Mouse (Mus musculus): Measurements from ENCODE around the gene Tpgs1. TPM values are rescaled to one million over a fixed set of nuclear protein-coding genes. Genes with fewer than 3 reads are reported as not detected.

The Tpgs1 gene
- polyA plus RNA-seq, 2 experiments from 2014 or later, result 16.6 to 19.5 TPM

DNA sequence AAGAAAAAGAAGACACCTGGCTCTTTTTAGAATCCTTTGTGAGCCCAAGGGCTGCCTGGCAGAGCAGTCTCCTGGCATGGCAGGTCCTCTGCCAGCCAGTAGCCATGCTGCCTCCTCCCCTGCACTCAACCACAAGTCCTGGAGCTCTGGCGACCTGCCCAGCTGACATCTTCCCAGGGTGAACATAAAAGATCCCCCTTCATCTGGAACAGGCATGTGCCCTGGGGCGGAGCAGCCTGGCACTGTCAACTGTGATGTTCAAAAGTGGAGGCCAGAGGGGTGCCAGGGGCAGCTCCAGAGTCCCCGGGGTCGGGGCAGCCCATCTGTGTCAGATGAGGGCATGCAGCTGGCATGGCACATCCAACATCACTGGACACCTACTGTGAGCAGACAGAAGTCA lies 45.8 kb downstream of the Tpgs1 start:
- ATAC-seq, result no peak

DNA sequence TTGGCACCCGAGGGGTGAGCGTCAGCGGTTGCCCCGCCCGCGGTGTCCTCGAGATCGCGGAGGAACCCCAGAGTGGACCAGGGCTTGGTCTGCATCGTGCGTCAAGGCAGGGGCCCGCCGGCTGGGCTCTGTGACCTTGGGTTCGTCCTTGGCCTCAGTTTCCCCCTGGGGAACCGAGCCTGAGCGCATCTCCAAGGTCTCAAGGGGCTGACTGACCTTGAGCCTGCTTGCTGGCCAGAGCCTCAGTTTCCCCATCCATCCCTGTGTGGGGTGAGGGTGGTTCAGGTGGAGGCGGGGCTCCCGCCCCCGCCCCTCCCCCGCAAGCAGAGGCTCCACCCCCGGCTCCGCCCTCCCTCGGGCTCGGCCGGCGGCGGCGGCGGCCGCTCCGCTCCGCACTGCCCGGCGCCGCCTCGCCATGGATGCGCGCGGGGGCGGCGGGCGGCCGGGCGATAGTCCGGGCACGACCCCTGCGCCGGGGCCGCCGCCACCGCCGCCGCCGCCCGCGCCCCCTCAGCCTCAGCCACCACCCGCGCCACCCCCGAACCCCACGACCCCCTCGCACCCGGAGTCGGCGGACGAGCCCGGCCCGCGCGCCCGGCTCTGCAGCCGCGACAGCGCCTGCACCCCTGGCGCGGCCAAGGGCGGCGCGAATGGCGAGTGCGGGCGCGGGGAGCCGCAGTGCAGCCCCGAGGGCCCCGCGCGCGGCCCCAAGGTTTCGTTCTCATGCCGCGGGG lies 47.3 kb downstream of the Tpgs1 start, which contains the start of gene Hcn2:
TSS of gene Hcn2 (plus strand) at position 381 of the 734 bp plus-strand sequence.
- no peak for ATAC-seq

DNA sequence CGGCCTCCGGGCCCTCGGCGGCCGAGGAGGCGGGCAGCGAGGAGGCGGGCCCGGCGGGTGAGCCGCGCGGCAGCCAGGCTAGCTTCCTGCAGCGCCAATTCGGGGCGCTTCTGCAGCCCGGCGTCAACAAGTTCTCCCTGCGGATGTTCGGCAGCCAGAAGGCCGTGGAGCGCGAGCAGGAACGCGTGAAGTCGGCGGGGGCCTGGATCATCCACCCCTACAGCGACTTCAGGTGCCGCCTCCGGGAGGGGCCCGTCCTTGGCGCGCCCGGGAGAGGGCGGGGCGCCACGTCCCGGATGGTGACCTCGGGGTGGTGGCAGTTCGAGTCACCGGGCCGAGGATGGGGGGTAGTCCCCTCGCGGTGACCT lies 47.8 kb downstream of the Tpgs1 start:
- ATAC-seq, result peak; percentile 32

DNA sequence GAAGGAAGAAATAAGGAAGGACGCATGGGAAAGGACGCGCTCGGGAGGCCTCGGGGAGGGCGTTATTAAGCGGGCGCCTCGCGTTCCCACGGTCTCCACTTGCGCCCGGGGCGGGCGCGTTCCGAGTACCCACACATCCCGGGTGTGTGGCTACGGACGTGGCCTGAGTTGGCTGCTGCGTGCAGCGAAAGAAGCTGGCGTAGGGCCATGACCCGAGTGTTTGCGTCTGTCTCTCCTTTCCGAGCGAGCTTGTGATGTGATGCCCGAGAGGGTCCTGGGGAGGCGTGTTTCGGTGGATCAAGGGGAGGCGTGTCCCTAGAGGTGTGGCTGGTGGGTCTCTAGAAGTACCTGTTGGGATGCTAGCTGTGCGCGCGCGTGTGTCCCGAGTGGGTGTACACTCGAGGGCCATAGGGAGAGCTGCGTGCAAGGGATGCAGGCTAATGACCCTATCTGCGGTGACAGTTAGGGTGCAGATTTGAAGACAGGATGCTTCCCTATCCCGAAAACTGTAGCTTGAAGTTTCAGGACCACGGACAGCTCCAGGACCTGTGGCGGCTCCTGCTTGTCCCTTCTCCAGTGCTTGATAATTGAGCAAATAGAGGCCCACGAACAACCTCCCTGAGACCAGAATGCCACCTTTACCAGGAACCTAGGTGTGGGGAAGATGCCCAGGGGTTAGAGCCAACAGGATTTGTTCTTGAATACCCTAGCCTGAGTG lies 48.6 kb downstream of the Tpgs1 start:
- ATAC-seq, result no peak

DNA sequence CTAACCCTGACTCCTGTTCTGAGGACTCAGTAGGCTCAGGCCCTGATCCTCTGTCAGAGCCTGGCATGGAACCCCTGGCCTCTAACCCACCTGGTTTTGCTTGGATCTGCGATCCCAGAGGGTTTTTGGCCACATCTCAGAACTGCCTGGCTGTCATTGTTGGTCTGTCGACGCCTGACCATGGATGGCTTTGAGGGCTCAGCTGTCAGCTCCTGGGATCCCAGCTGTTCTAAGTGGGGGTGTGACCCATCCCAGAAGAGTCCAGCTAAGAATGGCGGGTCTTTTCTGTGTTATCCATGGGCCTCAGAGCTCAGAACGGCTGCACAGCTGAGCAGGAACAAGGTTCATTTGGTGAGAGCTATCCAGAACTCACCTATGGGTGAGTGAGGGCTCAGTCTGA lies 51.9 kb downstream of the Tpgs1 start:
- no peak for ATAC-seq

DNA sequence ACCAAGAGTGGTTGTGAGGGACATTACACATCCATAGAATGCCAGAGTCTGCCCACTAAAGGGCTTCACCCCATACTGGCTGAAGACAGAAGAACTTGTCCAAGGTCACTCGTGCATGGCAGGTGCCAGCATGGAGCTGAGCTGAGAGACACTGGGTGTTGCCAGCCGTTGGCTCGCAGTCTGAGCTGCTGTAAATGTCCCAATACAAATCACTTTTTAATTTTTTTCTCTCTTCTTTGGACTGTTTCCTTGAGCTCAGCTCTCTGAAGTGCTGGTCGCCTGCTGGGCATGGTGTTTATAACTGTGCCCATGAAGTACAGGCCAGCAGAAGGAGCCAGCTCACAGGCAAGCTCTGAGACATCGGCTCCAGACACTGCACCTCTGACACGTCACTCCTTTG lies 53.9 kb downstream of the Tpgs1 start:
- ATAC-seq, result no peak

DNA sequence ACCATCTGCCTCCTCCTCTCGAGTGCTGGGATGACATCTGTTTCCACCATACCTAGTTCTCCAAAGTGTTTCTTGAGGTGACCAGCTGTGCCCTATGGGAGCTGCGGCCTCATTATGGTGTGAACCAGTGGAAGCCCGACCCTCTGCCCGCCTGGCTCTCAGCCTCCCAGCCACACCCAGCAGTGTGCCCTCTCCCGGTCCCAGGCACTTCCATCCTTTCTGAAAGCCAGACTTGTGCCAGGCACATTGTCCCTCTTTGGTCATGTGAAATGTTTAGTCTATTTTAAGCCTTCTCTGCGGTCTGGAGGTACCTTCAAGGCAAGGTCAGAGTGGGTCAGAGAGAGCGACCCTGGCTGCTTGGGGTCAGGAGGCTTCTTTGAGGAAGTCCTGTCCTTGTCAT lies 54.5 kb downstream of the Tpgs1 start:
- no peak for ATAC-seq

Other genes starting within 250 kb of the Tpgs1 start
- gene Vmn2r83, start 200.6 kb upstream of the Tpgs1 start, polyA plus RNA-seq (2017; shearing (Covaris generic)), result not detected
- 1 to 10 TPM; 2.8 to 3.8 TPM for gene Plpp2, start 135.6 kb upstream of the Tpgs1 start, polyA plus RNA-seq (2017; shearing (Covaris generic))
- 10 to 100 TPM; 14.4 to 15.1 TPM for gene Mier2, start 114.2 kb upstream of the Tpgs1 start, polyA plus RNA-seq (2017; shearing (Covaris generic))
- not detected for gene Theg, start 82.0 kb upstream of the Tpgs1 start, polyA plus RNA-seq (2017; shearing (Covaris generic))
- gene C2cd4c, start 55.3 kb upstream of the Tpgs1 start, polyA plus RNA-seq (2017; shearing (Covaris generic)), result not detected
- not detected for gene Shc2, start 31.5 kb upstream of the Tpgs1 start, polyA plus RNA-seq (2017; shearing (Covaris generic))
- gene Odf3l2, start 23.6 kb upstream of the Tpgs1 start, polyA plus RNA-seq (2017; shearing (Covaris generic)), result not detected
- under 1 TPM; 0.23 to 0.73 TPM for gene Madcam1, start 4.8 kb upstream of the Tpgs1 start, polyA plus RNA-seq (2017; shearing (Covaris generic))
- 10 to 100 TPM; 20.8 to 27.3 TPM for gene Cdc34, start 12.8 kb downstream of the Tpgs1 start, polyA plus RNA-seq (2017; shearing (Covaris generic))
- gene Gzmm, start 19.7 kb downstream of the Tpgs1 start, polyA plus RNA-seq (2017; shearing (Covaris generic)), result 1 to 10 TPM in 1 of 2 experiments, under 1 TPM in 1; 0.49 to 1.1 TPM
- gene Bsg, start 35.1 kb downstream of the Tpgs1 start, polyA plus RNA-seq (2017; shearing (Covaris generic)), result 100 to 1,000 TPM; 127 to 129 TPM
- not detected for gene Hcn2, start 47.3 kb downstream of the Tpgs1 start, polyA plus RNA-seq (2017; shearing (Covaris generic))
- 10 to 100 TPM; 18.0 to 23.4 TPM for gene Polrmt, start 77.2 kb downstream of the Tpgs1 start, polyA plus RNA-seq (2017; shearing (Covaris generic))
- gene Fgf22, start 85.7 kb downstream of the Tpgs1 start, polyA plus RNA-seq (2017; shearing (Covaris generic)), result not detected
- 1 to 10 TPM; 3.4 to 3.5 TPM for gene Rnf126, start 97.6 kb downstream of the Tpgs1 start, polyA plus RNA-seq (2017; shearing (Covaris generic))
- under 1 TPM in 1 of 2 experiments, not detected in 1; 0.53 TPM for gene Fstl3, start 107.9 kb downstream of the Tpgs1 start, polyA plus RNA-seq (2017; shearing (Covaris generic))
- gene Prss57, start 121.6 kb downstream of the Tpgs1 start, polyA plus RNA-seq (2017; shearing (Covaris generic)), result not detected
- under 1 TPM in 1 of 2 experiments, not detected in 1; 0.23 TPM for gene Palm, start 124.2 kb downstream of the Tpgs1 start, polyA plus RNA-seq (2017; shearing (Covaris generic))
- under 1 TPM in 1 of 2 experiments, not detected in 1; 0.27 TPM for gene Misp, start 151.6 kb downstream of the Tpgs1 start, polyA plus RNA-seq (2017; shearing (Covaris generic))
- gene Ptbp1, start 185.1 kb downstream of the Tpgs1 start, polyA plus RNA-seq (2017; shearing (Covaris generic)), result 100 to 1,000 TPM; 103 to 274 TPM
- gene Prtn3, start 205.1 kb downstream of the Tpgs1 start, polyA plus RNA-seq (2017; shearing (Covaris generic)), result not detected
- 1 to 10 TPM; 2.1 to 4.5 TPM for gene Plppr3, start 205.3 kb downstream of the Tpgs1 start, polyA plus RNA-seq (2017; shearing (Covaris generic))
- not detected for gene Elane, start 216.9 kb downstream of the Tpgs1 start, polyA plus RNA-seq (2017; shearing (Covaris generic))
- gene Cfd, start 221.5 kb downstream of the Tpgs1 start, polyA plus RNA-seq (2017; shearing (Covaris generic)), result not detected
- gene Med16, start 239.6 kb downstream of the Tpgs1 start, polyA plus RNA-seq (2017; shearing (Covaris generic)), result 1 to 10 TPM; 5.0 to 7.7 TPM
- gene Gm26602, start 241.5 kb downstream of the Tpgs1 start, polyA plus RNA-seq (2017; shearing (Covaris generic)), result not detected
- gene Kiss1r, start 247.6 kb downstream of the Tpgs1 start, polyA plus RNA-seq (2017; shearing (Covaris generic)), result under 1 TPM in 1 of 2 experiments, not detected in 1; 0.09 TPM